Mouse (Mus musculus): ENCODE data around the gene Ube3b. TPM values are rescaled to one million over a fixed set of nuclear protein-coding genes. Genes with fewer than 3 reads are reported as not detected.

The Ube3b gene
- total RNA-seq, 2 experiments from 2014 or later: 116 to 120 TPM

DNA sequence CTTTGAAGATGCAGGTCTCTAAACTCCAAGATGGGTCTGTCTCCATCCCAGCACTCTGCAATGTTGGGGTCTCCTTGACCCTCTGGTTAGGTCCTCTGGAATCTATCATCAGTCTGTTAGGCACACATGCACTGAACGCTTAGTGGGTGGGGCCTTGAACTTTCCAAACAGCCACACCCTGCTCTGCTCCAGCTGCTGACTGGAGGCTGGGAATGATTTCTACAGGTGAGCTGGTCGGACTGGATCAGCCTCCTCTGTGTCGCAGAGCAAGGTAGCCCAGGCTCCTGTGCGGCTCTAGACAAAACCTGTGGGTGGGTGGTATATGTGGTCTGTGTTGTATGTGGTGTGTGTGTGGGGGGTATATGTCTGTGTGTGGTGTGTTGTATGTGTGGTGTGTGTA is 68.6 kb downstream of the Ube3b start:
- no peak for DNase-seq
- TF ChIP-seq CTCF (IDR thresholded peaks at IDR 0.05): no peak
- Histone ChIP-seq H3K4me3 (no peak overlapping the region), H3K27ac (no peak overlapping the region)
- intact Hi-C loops (cut with DNase I): loop anchor here (5.0 kb wide), 1 partner anchor 118 kb away; the partner anchor contains the start of gene Fam222a

DNA sequence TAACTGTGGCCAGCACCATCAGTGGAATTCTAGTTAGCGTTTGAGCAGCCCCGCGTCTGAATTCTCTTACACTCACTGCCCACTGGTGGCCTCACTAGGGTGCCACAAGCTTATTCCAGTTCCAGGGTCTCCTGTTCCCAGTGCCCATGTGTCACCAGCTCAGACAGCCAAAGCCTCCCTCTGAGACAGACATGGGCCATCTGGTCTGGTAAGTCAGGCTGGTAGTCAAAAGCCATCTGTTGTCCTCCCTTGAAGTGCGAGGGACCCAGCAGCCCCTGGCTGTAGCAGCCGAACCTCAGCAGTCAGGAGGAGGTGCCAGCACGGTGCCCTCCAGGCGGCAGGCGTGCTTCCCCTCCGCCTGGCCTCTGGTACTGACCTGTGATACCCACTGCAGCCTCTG is 75.9 kb downstream of the Ube3b start:
- no peak for TF ChIP-seq CTCF (IDR thresholded peaks at IDR 0.05)
- intact Hi-C loops (cut with DNase I): no loop called here
- no peak overlapping the region for H3K27ac ChIP-seq
- H3K4me3 ChIP-seq: no peak overlapping the region
- DNase-seq: no peak

DNA sequence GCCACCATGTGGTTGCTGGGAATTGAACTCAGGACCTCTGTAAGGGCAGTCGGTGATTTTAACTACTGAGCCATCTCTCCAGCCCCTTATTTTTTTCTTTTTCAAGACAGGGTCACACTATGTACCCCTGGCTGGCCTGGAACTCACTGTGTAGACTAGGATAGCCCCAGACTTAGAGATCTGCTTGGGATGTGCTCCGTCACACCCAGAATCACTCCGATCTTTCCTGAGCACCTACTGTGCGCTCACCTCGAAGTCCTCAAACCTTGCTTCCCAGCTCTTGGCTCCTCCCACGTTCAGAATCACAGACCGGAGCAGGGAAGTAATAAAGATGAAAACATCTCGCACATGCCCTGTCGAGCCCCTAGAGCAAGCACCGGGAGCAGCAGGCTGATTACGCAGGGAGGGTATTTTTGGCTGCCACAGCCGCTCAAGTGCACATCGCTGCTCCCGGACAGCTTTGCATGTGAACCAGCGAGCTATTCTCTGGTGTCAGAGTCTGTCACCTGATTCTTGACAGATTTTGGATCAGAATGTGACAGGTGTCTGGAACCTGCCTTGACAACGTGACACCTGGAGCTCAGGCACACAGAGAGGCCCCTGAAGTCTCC is 76.7 kb downstream of the Ube3b start:
- Histone ChIP-seq H3K4me3 (no peak overlapping the region), H3K27ac (no peak overlapping the region)
- intact Hi-C loops (cut with DNase I): no loop called here

DNA sequence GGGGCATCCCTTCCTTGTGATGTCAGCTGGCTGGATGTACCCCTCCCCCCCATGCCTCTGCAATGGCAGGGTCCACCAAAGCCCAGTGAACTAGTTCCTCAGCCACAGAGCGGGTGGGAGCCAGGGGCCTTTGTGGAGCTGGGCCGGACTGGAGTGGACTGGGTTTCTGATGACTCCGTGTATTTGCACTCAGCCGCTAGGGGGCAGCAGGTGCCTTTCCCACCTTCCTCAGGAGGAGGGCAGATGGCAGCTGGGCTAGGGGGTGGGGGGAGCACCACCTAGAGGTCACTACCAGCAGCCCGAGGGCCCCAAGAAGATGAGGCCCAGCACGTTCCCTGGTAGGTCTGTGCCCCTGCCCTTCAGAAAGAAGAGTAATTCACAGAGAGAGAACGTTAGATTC is 80.8 kb downstream of the Ube3b start:
- peak; percentile 78 for TF ChIP-seq CTCF (IDR thresholded peaks at IDR 0.05)
- intact Hi-C loops (cut with DNase I): loop anchor here (2.0 to 5.0 kb wide), 2 partner anchors 106 to 158 kb away; partner anchors contain the start of gene Fam222a

More for the DNA sequence above, 76.7 kb downstream of the Ube3b start:
- no peak for TF ChIP-seq CTCF (IDR thresholded peaks at IDR 0.05)
- no peak for DNase-seq

DNA sequence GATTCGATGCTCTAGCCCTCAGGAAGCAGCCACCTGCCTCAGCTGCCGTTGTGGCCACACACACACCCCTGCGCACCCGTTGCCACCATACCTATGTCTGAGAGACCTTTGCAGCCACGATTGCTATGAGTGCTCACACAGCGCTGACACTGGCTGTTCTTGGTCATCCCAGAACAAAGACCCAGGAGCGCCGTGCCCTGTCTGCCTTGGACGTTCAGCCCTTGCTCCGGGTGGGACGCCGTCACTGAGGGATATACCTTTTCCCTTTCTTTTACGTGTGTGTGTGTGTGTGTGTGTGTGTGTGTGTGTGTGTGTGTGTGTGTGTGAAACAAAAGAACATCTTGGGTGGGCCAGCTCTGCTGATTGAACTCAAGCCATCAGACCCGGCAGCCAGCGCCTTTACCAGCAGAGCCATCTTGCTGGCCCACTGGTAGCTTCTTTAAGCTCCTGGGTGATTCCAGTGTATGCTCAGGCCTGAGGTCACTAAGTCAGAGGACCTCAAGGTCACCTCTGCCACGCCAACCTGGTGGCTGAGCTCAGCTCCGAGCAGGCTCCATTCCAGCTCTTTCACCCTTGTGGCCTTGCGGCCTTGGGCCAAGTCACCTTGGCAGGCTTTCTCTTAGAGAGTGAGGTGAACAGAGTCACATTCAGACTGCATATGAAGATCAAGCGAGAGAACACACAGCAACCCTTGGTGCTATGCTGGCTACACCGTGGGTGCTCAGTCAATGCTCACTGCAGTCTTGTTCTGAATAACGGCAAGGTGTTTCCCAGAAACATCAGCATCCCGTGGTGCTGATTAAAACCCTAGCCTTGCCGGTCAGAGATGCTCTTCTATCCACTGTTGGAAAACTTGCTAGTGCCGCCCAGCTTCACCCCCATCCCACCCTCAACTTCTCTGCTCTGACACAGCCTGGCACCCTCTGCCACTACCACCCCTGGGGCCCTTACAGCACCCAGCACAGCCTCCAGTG is 81.9 kb downstream of the Ube3b start:
- Histone ChIP-seq H3K27ac (no peak overlapping the region), H3K4me3 (no peak overlapping the region)
- no peak for DNase-seq
- TF ChIP-seq CTCF (IDR thresholded peaks at IDR 0.05): no peak
- intact Hi-C loops (cut with DNase I): loop anchor here (5.0 kb wide), 1 partner anchor 105 kb away; the partner anchor contains the start of gene Fam222a

More for the DNA sequence above, 80.8 kb downstream of the Ube3b start:
- Histone ChIP-seq H3K4me3 (no peak overlapping the region), H3K27ac (no peak overlapping the region)
- peak; percentile 86 for DNase-seq

DNA sequence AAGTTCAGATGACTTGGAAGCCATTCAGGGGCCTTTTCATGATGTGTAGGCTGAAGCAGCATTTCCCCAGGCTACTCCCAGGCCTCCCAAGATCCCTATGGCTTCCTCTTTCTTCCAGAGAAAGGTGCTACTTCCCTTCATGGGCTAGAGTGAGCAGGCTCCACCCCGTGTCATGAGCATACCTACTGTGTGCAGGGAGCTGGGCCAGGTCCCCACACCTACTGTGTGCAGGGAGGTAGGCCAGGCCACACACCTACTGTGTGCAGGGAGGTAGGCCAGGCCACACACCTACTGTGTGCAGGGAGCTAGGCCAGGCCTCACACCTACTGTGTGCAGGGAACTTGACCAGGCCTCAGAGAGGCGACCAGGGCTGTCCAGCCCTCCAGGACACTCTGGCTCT is 84.2 kb downstream of the Ube3b start:
- Histone ChIP-seq H3K4me3 (no peak overlapping the region), H3K27ac (no peak overlapping the region)
- no peak for TF ChIP-seq CTCF (IDR thresholded peaks at IDR 0.05)
- DNase-seq: no peak
- intact Hi-C loops (cut with DNase I): loop anchor here (5.0 kb wide), 1 partner anchor 103 kb away; the partner anchor contains the start of gene Fam222a

DNA sequence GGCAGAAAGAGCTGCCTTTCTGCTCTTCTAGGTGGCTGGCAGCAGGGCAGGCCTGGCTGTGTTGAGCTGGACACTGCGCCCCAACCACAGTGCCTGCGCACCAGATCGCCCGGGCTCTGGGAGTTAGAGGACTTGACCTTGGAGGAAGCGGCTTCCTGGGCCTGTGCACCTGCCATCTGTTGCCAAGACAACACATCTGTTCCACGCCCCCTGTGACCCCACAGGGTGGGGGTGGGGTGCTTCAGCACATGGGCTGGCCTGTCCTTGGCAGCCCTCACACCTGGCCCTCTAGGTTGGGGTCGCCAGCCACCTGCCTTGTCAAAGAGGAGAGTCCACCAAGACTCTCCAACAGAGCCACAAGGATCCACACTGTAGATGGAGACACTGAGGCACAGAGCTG is 85.2 kb downstream of the Ube3b start:
- intact Hi-C loops (cut with DNase I): no loop called here
- no peak for TF ChIP-seq CTCF (IDR thresholded peaks at IDR 0.05)
- no peak for DNase-seq
- H3K4me3 ChIP-seq: no peak overlapping the region
- H3K27ac ChIP-seq: no peak overlapping the region

DNA sequence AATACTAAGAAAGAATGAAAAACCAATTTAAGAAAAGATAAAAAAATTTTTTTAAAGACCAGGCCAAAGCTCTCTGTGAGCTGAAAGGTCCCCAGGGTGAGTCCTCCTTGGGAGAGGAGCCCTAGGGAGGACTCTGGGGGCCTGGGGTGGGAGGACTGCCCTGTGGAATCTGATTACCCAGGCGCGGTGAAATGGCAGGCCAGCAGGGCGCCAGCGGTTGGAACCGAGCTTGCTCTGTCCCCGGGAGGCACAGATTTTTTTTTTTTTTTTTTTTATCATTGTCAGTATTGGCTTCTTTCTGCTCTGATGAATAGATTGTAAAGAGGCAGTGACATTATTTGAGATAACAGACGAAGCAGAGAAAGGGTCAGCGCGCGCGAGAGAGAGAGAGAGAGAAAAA is 86.6 kb downstream of the Ube3b start:
- Histone ChIP-seq H3K27ac (no peak overlapping the region; the same call in 1 of the 2 replicates), H3K4me3 (peak overlapping the region; percentile 62)
- DNase-seq: no peak
- TF ChIP-seq CTCF (IDR thresholded peaks at IDR 0.05): no peak
- intact Hi-C loops (cut with DNase I): no loop called here

DNA sequence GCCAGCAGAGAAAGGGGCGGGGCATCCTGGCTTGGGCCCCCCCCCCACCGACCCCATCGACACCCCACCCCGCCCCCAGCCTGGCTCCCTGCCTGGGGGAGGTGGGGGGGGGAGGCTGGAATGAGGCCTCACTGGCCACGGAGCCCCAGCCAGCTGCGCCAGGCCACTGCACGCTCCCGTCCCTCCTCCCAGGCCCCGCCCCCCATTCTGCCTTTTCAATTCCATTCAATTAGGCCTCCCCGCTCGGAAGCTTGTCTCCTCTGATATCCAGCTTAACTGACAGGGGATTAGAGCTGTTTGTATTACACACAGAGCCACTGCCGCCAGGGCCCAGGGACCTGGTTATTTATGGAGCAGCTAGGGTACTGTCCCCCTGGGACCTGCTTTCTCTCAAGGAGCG is 87.0 kb downstream of the Ube3b start:
- TF ChIP-seq CTCF (IDR thresholded peaks at IDR 0.05): no peak
- Histone ChIP-seq H3K27ac (no peak overlapping the region; the same call in 1 of the 2 replicates), H3K4me3 (peak overlapping the region; percentile 62)
- peak; percentile 64 for DNase-seq
- intact Hi-C loops (cut with DNase I): no loop called here

DNA sequence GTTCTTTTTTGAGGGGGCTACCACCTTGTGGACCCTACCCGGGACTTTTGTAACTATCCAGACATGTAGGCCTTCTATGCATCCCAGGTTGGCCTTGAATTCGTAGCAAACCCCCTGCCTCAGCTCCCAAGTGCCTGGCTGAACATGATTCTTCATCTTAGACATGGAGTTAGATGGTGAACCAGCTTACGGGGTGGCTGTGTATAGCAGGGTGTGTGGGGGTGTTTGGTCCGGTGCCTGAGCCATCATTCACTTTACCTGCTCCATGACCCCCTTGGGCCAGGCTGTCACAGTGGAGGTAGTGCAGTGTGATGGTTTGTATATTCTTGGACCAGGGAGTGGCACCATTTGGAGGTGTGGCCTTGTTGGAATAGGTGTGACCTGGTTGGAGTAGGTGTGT is 87.6 kb downstream of the Ube3b start:
- Histone ChIP-seq H3K4me3 (no peak overlapping the region), H3K27ac (no peak overlapping the region)
- no peak for DNase-seq
- TF ChIP-seq CTCF (IDR thresholded peaks at IDR 0.05): no peak
- intact Hi-C loops (cut with DNase I): no loop called here

DNA sequence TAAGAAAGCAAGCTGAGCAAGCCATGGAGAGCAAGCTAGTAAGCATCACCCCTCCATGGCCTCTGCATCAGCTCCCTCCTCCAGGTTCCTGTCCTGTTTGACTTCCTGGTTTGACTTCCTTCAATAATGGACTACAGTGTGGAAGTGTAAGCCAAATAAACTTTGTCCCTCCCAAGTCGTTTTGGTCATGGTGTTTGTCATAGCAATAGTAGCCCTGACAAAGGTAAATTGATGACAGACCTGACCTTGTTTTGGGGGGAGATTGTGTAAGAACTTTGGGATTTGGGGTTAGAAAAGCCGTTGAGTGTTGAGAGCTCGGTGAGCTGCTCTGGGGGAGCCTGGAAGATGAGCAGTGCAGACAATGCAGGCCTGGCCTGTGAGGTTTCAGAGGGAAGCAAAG is 90.0 kb downstream of the Ube3b start:
- no peak overlapping the region for H3K4me3 ChIP-seq
- TF ChIP-seq CTCF (IDR thresholded peaks at IDR 0.05): no peak
- DNase-seq: no peak
- H3K27ac ChIP-seq: no peak overlapping the region
- intact Hi-C loops (cut with DNase I): no loop called here

Small RNA genes within 50 kb of the gene (microRNA-seq; reads per million reads assigned to microRNA genes)
- gene Mir7027: not detected

Other genes with a start within 250 kb of the Ube3b start
- 100 to 1,000 TPM; 177 to 191 TPM for gene Acacb, start 234.1 kb upstream of the Ube3b start, total RNA-seq (2021)
- not detected for gene Foxn4, start 106.8 kb upstream of the Ube3b start, total RNA-seq (2021)
- under 1 TPM in 1 of 2 experiments, not detected in 1; 0.39 TPM for gene Myo1h, start 91.4 kb upstream of the Ube3b start, total RNA-seq (2021)
- 10 to 100 TPM; 16.8 to 21.1 TPM for gene Kctd10, start 99 bp upstream of the Ube3b start, total RNA-seq (2021)
- gene Mmab, start 63.5 kb downstream of the Ube3b start, total RNA-seq (2021): 10 to 100 TPM; 17.3 to 19.0 TPM
- gene Mvk, start 63.7 kb downstream of the Ube3b start, total RNA-seq (2021): 10 to 100 TPM in 1 of 2 experiments, 1 to 10 TPM in 1; 9.6 to 10.3 TPM
- 1 to 10 TPM in 1 of 2 experiments, under 1 TPM in 1; 0.18 to 1.1 TPM for gene Fam222a, start 187.4 kb downstream of the Ube3b start, total RNA-seq (2021)

Data from gastrocnemius, adult 2 months (tissue).